Mouse (Mus musculus) urinary bladder, postnatal 36 days (tissue): ENCODE measurements at regions not wholly inside any gene's neighbourhood (a gene's known extent, or its start where the extent isn't known, plus 50 kb on each side); places are given as distances from the start of the nearest gene placed in this dataset.

ENCODE experiments used
- DNase-seq, 2 experiments: peaks; one replicate each; pipeline ENCODE4 v3.0.0; 2022; ENCODE audit warnings: low spot score in 2 of 2, mixed read lengths in 1 of 2

GRCm38 (mm10) chr17:65193341-65193740 lies 347.2 kb downstream of the Tmem232 start:
- DNase-seq, result no peak

GRCm38 (mm10) chr17:65192432-65193059 lies 348.0 kb downstream of the Tmem232 start:
- no peak for DNase-seq

GRCm38 (mm10) chr17:65190839-65191591 lies 349.6 kb downstream of the Tmem232 start:
- DNase-seq, result no peak

GRCm38 (mm10) chr17:65181164-65181563 lies 345.3 kb upstream of the 4930583I09Rik start:
- no peak for DNase-seq

GRCm38 (mm10) chr17:65175770-65176169 lies 339.9 kb upstream of the 4930583I09Rik start:
- no peak for DNase-seq

GRCm38 (mm10) chr17:65174114-65174513 lies 338.2 kb upstream of the 4930583I09Rik start:
- DNase-seq, result no peak

- no peak for DNase-seq
These were observed 337.4 kb upstream of the 4930583I09Rik start for GRCm38 (mm10) chr17:65173236-65173635.

- peak in 1 of 2 experiments; percentile 7 for DNase-seq
These were observed 334.8 kb upstream of the 4930583I09Rik start for GRCm38 (mm10) chr17:65170691-65171090.

GRCm38 (mm10) chr17:65169981-65170617 lies 334.2 kb upstream of the 4930583I09Rik start:
- DNase-seq, result no peak

GRCm38 (mm10) chr17:65146376-65146775 lies 310.5 kb upstream of the 4930583I09Rik start:
- peak in 1 of 2 experiments; percentile 41 for DNase-seq

- no peak for DNase-seq
These were observed 278.8 kb upstream of the 4930583I09Rik start for GRCm38 (mm10) chr17:65114651-65115050.

GRCm38 (mm10) chr17:65113121-65113520 lies 277.2 kb upstream of the 4930583I09Rik start:
- DNase-seq, result no peak

GRCm38 (mm10) chr17:65105622-65106021 lies 269.8 kb upstream of the 4930583I09Rik start:
- no peak for DNase-seq

- no peak for DNase-seq
These were observed 265.3 kb upstream of the 4930583I09Rik start for GRCm38 (mm10) chr17:65101157-65101556.

GRCm38 (mm10) chr17:65082249-65082648 lies 246.4 kb upstream of the 4930583I09Rik start:
- no peak for DNase-seq

- DNase-seq, result no peak
These were observed 245.9 kb upstream of the 4930583I09Rik start for GRCm38 (mm10) chr17:65081779-65082086.

- no peak for DNase-seq
These were observed 245.4 kb upstream of the 4930583I09Rik start for GRCm38 (mm10) chr17:65081072-65081778.

- no peak for DNase-seq
These were observed 239.0 kb upstream of the 4930583I09Rik start for GRCm38 (mm10) chr17:65074878-65075277.

- DNase-seq, result no peak
These were observed 235.2 kb upstream of the 4930583I09Rik start for GRCm38 (mm10) chr17:65071114-65071513.

- no peak for DNase-seq
These were observed 230.3 kb upstream of the 4930583I09Rik start for GRCm38 (mm10) chr17:65066135-65066534.

GRCm38 (mm10) chr17:65056059-65056458 lies 220.2 kb upstream of the 4930583I09Rik start:
- DNase-seq, result no peak

- peak in 1 of 2 experiments; percentile 14 for DNase-seq
These were observed 214.1 kb upstream of the 4930583I09Rik start for GRCm38 (mm10) chr17:65049860-65050482.
